Mouse (Mus musculus): ENCODE data around the gene Ints4.

Ints4 gene

DNA sequence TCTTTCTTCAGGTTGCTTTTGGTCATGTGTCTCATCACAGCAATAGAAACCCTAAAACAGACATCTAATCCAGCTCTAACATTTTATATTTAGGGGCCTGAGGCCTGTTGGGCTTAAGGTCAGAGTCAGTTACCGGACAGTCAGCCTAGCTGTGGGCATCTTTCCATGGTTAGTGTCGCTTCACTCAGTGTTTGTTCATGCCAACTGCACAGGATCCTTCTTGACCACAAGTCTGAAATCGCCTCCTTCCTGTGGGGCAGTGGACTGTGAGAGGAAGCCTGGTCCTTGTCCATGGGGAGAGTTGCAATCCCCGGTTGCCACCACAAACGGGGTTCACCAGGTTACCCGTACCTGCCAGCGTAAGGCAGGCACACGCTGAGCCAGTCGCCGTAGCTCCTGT, 68.5 kb downstream of the Ints4 start:
- no peak for DNase-seq

DNA sequence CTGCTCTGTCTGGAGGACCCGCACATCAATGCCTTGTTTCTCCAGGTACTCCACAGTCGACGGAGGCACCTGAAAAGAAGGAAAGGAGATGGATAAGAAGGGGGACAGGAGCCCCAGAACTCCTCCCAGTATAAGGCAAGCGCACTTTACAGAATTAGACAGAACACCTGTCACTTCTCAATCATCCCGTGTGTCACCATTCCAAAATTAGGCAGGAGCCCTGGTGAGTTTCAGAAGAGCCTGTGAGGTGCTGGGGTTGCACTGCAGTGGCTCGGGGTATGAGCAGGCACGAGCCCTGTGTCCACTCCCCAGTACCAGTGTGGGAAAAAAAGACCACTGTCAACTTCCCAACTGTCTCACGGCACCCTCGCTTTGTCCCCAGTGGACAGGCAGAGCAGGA, 69.9 kb downstream of the Ints4 start:
- DNase-seq = no peak

DNA sequence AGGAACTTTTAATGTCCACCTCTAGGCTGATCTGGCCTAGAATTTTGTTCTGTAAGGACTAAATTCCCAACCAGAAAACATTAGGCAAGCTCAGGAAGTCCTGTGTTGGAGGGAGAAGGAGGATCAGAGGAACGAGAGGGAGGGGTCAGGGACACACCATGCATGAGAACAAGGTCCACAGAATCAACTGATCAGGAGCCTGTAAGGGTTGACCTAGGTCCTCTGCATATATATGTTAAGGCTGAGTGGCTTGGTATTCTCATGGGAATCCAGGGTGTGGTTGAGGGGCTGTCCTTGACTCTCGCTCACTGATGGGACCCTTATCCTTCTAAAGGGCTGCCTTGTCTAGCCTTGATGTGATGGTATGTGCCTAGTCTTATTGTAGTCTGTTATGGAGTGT, 82.8 kb downstream of the Ints4 start:
- no peak for DNase-seq

- DNase-seq = no peak
Observed at GRCm38 (mm10) chr7:97569372-97569771, 88.6 kb downstream of the Ints4 start.

DNA sequence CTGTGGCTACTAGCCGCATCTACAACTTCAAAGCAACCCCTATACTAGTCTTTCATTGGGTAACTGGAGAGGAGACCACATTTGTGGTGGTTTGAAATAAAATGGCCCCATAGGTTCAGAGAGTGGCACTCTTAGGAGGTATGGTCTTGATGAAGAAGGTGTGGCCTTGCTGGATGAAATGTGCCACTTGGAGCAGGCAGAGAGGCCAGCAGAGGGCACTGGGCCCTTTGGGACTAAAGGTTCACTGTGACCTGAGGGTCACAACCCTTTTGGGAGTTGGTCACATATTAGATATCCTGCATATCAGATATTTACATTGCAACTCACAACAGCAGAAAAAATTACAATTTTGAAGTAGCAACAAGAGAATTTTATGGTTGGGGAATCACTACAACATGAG, 89.6 kb downstream of the Ints4 start:
- DNase-seq = no peak

- peak in 1 of 2 experiments; percentile 10 for DNase-seq
Observed at GRCm38 (mm10) chr7:97578361-97579066, 97.8 kb downstream of the Ints4 start.

GRCm38 (mm10) chr7:97579067-97579975, 98.6 kb downstream of the Ints4 start, which contains the start of the genes Aamdc and Rsf1:
Gene Aamdc, minus strand, starts transcription at chr7:97579497.
Gene Rsf1, plus strand, starts transcription at chr7:97579889.
- peak; percentile 86 to 88 for DNase-seq

DNA sequence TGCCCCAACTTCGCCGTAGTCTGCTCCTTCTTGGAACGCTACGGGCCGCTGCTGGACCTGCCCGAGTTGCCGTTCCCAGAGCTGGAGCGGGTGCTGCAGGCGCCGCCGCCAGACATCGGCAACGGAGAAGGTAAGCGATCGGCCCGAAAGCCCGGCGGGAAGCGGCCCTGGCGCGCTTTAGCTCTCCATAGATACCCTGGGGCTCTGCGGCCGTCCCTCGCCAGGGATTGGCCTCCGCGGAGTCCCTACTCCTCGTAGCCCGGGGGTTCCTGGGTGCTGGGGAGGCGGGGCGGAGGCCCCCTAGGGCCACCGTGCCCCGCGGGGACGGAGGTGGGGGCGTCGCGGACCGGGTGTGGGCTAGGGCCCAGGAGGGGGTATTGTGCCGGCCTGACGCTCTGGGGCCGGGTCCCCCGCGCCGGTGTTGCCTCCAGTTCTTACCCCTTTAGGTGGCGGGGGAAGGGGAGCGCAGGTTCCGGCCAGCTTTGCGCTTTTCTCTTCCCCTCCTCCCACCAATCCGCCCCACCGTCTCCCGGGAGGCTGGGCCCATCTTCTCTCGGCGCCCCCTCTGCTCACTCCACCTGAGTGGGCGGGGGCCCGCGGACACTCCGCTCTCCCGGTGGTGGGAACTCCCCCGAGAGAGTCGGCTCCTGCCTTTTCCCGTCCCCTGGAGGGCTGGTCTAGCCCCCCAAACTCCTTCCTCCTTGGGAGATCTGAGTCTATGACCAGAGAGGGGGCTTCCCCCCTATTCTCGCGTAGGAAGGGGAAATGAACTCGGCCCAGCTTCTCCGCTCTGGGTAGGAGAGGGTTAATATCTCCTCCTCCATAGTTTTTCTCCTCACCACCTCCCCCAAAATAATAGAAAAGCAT, 99.5 kb downstream of the Ints4 start:
- DNase-seq = peak; percentile 51 to 60

DNA sequence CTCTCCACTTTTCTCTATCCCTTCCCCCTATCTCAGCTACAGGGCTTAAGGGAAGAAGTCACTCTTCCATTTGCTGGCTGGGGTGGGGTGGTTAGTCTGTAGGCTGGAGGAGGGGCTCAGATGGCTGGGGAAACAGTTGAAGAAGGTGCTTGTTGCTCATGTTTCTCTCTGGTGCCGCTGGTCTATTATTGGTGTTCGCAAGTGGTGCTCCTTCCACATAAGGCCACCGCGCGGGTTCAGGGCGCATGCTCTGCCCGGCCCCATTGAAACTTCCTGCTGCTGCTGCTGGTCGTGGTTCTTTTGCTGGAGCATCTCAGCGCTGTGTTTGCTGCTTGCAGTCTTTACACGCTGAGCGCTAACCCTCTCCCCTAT, 100.1 kb downstream of the Ints4 start:
- peak; percentile 78 to 79 for DNase-seq

DNA sequence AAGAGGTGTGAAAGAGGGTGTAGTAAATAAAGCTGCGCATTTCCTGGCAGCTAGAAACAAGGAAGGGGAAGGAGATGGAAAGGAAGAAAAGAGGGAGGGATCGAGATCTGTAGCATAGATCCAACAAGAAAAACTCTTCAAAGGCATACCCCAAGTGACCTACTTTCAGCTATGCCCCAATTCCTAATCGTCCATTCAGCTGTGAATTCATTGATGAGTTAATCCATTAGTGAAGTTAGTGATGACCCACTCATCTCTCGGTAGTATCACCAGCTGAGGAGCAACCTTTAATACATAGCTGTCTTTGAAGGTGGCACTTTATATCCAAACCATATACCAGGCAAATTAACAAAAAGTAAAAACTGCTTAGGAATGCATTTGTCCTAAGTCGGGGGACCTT, 107.8 kb downstream of the Ints4 start:
- DNase-seq = no peak

GRCm38 (mm10) chr7:97590488-97590887, 109.7 kb downstream of the Ints4 start:
- no peak for DNase-seq

Data from spleen, adult 18-20 months (tissue).